Mouse (Mus musculus) G1E-ER4 (cell line): ENCODE results near the gene Pcdh7. TPM values are rescaled to one million over a fixed set of nuclear protein-coding genes. Genes with fewer than 3 reads are reported as not detected.

Source experiments
- GATA1 ChIP-seq: IDR thresholded peaks from one replicate; pipeline ENCODE4 v1.8.0; 2012; ENCODE audit warnings: low read length, inconsistent platforms
- polyA plus RNA-seq: library from polyadenylated mRNA; stranded (reverse); fragments of >175 nt; gene quantifications from 2 replicates; pipeline ENCODE4 v1.2.3, GENCODE M21; 2012

The Pcdh7 gene
- polyA plus RNA-seq, 1 experiment: 30.8 TPM

DNA sequence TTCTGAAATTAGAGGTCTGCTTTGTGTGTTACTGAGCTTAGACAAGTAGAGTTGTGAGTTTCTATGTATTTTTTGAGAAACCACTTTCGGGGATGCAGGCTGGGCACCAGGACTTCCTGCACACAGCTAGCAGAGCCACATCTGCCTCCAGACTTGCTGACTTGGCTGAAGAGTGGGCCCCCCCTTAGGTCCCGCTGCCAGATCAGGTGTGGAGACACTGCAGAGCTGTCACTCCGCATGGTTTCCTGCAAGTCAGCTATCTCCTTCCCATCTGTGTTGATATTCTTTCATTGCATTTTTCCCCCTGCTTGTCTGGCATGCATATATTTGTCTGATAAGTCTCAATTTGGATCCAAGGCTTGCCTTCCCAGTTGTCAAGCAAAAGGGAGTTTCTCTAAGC, 52.6 kb downstream of the Pcdh7 start:
- TF ChIP-seq GATA1: no peak

DNA sequence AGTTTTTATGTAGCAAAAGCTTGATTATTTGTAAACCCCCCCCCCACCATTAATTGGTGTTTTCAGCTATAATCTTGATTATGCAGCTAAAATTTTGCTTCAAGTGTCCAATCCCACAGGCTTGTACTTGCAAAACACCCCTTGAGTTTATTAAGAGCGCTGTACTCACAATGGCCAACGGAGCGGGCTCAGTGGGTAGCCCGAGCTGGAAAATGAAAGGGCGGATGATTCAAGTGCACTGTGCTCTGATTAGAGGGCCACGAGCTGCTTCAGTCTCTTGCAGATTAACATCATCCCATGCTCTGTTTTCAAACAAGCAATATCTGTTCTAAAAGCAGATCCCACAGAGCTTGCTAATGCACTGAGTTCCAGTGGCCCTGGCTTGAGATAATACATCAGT, 53.4 kb downstream of the Pcdh7 start:
- no peak for TF ChIP-seq GATA1

DNA sequence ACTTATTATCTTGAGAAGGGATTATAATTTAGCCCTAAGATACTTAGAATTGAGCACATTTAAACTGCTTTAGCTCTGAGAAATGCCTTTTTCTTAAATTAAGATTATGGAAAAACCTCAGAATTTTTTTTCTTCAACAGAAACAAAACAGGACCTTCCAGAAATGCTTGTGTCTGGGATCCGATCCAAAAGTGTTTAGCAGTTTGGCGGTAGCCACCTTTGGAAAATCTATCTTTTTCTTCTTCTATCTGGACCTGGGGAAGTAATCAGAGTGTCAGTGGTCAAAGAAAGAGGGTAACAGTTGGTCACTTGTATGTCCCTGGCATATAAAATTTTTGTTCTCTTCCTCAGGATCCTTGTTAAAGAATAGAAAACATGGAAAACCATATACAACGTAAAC, 54.9 kb downstream of the Pcdh7 start:
- no peak for TF ChIP-seq GATA1

DNA sequence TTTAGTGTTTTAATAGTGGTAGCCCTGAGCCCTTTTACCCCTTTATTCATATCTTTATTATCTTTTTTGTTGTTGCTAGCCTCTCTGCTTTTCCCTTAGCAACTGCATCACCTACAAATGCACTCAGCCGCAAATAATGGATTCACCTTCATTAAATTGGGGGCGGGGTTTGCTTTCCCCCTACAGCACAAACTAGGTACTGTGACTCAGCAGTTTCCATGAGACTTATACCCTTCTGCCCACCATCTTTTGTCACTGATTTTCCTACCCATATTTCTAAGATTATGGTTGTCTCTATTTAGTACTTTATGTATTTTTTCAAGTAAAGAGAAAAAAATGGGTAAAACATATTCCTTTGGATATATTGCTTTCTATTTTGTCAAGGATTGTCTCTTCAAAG, 56.7 kb downstream of the Pcdh7 start:
- no peak for TF ChIP-seq GATA1

DNA sequence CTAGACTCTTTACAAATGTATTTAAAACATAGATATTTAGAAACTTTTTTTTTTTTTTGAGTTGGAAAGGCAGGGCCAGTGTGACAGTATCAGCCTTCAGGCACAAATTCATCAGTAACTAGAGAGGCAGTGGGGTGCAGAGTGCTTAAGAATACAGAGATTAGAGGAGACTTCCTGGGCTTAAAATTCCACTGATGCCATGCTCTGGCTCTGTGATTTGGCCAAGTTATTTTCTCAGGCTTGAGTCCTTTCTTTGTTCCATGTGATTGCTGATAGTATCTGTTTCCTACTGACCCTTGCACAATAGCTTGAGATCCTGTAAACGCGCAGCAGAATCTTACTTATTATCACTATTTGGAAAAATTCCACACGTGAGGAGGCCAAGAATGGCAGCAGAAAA, 60.3 kb downstream of the Pcdh7 start:
- no peak for TF ChIP-seq GATA1

DNA sequence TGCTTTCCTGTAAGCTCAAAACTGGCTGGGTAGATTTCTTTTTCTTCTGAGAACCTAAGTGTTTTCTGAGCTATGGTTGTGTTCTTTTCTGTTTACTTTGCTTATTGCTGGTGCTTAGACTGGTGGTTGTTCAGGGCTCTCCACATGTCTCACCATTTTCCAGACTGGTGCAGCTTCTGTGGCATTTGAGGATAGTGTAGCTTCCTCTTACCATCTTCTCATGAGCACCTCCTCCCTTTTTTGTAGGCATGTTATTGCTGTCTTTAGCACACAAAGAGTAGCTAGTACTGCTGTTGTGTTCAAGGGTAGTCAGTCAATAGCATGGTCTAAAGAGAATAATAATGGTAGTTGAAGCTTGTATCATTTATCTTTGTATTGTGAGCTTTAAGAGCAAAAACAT, 62.2 kb downstream of the Pcdh7 start:
- no peak for TF ChIP-seq GATA1

DNA sequence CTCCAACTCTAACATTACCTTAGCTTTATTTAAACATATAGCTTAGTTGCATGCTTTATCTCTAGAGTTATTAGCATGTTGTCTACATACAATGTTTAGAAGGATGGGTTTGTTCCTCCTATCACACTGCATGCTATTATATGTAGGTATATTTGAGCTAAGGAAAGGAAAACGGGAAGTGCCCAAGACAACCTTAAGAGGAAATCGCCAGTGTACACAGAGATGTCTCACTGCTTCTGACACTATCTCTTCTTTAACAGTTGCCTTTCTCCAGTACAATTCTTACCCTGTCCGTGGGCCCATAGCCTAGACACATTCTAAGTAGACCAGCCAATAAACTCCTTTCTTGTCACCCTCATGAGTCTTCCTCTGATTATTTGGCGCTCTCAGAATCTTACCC, 62.8 kb downstream of the Pcdh7 start:
- no peak for TF ChIP-seq GATA1

DNA sequence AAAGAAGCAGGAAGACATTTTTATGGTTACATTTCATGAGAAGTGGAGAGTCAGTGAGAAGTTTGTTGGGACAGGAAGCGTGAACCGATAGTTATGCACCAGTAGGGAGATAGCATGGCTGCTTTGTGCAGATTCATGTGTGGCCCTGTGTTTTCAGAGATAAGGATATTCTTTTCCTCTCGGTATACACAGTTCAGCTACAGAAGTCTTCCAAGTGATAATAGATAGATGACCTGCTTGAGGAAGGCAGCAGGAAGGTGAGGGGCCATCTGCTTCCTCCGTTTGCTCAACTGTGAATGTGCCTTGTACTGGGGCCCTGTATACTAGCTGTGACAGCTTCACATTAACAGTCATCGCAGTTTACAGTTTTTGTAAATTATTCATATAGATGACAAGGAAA, 64.2 kb downstream of the Pcdh7 start:
- peak; percentile 98 for TF ChIP-seq GATA1

DNA sequence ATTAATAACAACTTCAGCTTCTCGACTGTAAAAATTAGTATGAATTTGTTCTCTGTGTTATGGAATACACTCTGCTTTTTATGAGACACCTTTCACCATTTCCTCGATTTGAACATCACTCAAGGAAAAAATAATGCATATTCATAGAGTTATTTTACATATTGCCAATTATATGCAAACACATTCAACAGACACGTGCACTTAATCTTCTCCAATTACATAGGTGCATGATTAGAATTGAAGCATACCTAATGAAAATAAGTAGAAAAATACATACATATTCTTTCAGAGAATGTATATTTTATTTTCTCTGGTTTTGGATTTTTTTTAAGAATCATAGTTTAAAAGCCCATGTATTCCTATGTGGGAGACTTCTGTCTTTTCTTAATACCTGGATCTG, 64.8 kb downstream of the Pcdh7 start:
- no peak for TF ChIP-seq GATA1

DNA sequence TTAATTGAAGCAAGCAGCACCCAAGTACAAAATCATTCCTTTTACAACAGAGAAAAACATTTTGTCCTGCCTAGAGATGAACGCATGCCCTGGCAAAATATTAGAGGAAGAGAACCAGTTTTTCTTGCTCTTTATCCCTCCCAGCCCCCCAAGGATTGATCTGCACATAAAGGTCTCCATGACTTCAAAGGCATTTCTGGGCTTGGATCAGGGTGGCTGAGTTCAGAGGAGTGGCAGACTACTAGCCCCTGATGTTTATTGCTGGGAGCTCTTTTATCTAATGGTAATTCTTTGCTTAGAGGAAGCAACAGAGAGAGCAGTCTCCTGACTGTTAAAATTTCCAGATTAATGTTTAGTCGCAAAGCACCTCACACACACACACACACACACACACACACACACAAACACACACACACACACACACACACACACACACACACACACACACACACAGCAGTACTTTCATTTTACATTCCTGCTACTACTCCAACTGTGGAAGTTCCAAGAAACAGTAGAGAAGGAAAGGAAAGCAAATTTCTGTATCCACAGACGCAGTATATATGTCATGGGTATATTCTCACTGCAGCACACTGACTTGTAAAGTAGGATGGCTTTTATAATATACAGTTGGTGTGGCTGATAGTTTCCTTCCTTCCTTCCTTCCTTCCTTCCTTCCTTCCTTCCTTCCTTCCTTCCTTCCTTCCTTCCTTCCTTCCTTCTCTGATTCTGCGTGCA, 71.2 kb downstream of the Pcdh7 start:
- no peak for TF ChIP-seq GATA1

DNA sequence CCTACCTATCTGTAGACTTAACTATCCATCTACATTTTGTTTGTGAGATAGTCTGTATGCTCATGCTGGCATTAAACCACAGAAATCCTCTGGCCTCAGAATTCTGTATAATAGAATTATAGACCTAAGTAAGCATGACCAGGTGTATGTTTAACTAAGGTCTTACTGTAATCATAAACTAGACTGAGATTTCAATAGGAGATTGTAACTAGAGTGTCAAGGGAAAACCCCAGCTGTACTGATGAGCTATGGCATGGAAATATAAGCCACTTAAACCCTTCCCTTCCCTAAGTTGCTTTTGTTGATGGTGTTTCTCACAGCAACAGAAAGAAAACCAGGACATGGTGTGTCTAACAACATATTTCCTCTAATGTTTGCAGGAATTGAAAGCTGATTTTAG, 78.6 kb downstream of the Pcdh7 start:
- no peak for TF ChIP-seq GATA1

DNA sequence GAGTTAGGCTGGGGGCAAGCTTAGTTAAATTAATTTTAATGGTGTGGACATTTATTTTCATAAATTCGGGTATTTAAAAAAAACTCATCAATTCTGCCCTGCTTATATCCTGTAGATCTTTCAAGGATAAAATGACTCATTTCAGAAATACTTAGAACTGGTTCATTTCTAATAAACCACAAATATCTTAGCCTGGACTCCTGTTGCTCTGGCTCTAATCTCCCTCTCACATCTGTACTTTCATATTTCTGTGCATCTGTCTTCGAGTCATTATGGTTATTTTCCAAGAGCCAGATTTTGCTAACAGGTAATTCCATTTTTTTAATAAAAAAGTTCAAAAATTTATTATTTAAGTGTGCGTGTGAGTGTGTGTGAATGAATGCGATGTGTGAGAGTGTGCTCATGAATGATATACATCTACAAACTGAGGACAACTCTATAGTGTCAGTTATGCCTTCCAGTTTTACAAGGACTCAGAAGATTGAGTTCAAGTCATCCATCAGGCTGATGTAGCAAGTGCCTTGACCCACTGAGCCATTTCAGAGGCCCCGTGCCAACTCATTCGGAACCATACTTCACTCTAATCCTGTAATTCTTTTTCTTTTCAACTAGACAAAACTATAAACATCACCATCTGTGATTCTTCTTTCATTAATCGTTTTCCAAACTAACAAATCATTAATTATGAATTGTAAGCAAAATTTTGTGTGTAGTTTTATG, 80.3 kb downstream of the Pcdh7 start:
- TF ChIP-seq GATA1: no peak

DNA sequence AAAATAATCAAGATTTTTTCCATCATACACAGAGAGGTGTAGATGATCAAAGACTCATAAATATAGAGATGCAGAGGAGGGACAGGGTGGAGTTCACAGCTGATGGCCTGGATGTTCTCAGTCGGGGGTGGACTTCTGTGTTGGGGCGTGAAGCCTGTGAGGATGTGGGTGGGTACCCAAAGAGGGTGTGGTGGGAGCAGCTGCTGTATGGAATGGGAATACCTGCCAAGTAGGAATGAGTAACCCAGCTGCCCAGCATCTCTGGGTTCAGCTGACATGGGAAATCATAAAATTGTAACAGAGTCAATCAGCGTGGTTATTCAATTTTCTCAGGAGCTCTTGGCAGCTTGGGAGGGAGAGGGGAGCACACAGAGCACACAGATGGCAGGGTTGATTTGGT, 85.3 kb downstream of the Pcdh7 start:
- TF ChIP-seq GATA1: no peak

DNA sequence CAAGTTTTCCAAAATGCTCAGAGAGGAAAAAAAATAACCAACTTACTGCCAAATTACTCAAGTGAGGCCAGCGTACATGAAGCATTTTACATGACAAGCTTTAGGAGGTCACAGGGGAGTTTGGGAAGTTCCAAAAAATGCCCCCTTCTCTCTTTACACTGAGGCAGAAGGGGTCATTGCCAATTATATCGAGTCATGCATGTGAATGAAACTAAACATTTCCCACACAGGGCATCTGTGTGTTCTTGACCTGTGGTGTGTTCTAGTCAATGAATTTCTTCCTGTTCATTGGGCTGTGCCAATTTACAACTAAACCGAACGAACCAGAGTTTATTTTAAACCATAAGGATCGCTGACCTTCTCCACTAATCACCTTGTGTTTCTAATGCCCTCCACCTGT, 86.1 kb downstream of the Pcdh7 start:
- no peak for TF ChIP-seq GATA1

DNA sequence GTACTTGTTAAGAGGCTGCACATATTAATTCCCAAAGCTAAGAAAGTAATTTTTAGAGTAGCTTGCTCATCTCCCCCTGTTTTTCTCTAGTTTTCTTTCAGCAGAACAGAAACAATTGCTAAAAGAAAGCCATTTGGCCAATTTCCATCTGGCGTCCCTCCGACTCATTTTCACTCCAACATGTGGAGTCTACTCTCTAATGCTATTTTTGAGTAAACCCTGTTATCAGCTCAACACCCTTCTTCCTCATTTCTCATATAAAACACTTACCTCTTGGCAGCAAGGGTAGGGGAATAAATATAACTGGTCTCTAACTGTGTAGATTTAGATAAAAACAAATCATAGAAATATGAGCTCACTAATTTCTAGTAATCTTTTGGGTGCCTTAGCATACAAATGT, 89.6 kb downstream of the Pcdh7 start:
- TF ChIP-seq GATA1: no peak

DNA sequence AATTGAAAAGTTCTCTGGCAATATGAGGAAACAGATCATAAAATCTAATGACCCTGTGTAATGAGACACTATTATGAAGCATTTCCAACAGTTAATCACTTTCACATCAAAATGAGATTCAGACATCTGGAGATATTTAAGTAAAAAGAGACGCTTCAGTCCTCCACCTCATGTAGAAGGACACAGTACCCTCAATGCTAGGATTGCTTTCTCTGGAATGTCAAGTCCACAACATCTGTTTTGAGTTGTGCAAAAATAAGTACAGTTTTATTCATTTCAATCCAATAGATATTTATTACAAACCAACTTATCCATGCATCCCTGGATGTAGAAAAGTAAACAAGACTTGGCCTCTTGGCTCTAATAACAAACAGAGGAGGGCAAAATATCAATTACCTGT, 92.9 kb downstream of the Pcdh7 start:
- no peak for TF ChIP-seq GATA1

DNA sequence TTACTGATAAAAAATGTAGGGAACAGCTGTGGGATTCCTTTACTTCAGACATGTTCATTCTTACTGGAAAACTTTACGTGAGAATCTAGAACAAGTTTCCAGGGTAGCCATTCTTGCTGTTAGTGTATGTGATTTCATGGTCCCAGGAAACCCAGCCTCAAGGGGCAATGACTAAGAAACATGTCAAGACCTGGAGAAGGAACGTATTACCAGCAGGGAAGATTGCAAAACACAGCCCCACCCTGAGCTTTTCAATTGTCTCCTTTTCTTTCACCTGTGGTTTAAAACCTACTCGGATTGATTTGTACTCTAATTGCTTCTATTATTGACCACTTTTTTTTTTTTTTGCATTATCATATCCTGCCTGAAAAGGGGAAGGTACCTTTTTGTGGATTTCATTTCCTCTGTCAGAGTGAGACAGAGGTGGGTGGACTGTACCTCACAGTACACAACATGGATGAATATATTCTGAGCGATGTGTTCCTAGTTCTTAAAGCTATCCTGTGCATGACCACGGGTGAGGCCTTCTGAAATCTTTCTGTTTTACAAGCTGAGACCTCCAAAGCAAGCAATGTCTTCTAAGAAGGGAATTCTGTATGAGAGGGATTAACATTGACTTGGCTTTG, 98.3 kb downstream of the Pcdh7 start:
- no peak for TF ChIP-seq GATA1
